Mouse (Mus musculus) cerebellum, adult 2 months (tissue): ENCODE results near the gene Clec3a. TPM values are rescaled to one million over a fixed set of nuclear protein-coding genes. Genes with fewer than 3 reads are reported as not detected.

Experiments
- DNase-seq, 2 experiments: peaks; one replicate each; pipeline ENCODE4 v3.0.0; 2021
- H3K27ac ChIP-seq: fragments of 200-500 bp; 2 replicates; pipeline ENCODE4 v1.5.1; 2012; ENCODE audit warnings: low read length, control low read depth, inconsistent platforms; ENCODE audit not compliant: insufficient read depth
- H3K27me3 ChIP-seq: fragments of 200-500 bp; 2 replicates; pipeline ENCODE4 v1.6.1; 2012; ENCODE audit warnings: inconsistent platforms, mild to moderate bottlenecking, low read length, moderate library complexity; ENCODE audit not compliant: control insufficient read depth, insufficient read depth
- H3K4me1 ChIP-seq: fragments of 200-500 bp; 2 replicates; pipeline ENCODE4 v1.6.1; 2011; ENCODE audit warnings: low read length; ENCODE audit not compliant: control insufficient read depth, insufficient read depth
- H3K4me3 ChIP-seq: fragments of 200-500 bp; replicated peaks from 2 replicates; pipeline ENCODE3; 2011; ENCODE audit warnings: mild to moderate bottlenecking, low read depth, low read length, control low read depth; ENCODE audit not compliant: insufficient read depth
- CTCF ChIP-seq: fragments of 200-500 bp; IDR thresholded peaks from 2 replicates; pipeline ENCODE4 v1.5.1; 2011; ENCODE audit warnings: low read depth, mild to moderate bottlenecking, control low read depth, low read length, moderate library complexity, borderline replicate concordance; ENCODE audit not compliant: insufficient read depth
- POLR2A ChIP-seq: fragments of 200-500 bp; IDR thresholded peaks from 2 replicates; pipeline ENCODE4 v1.6.1; 2011; ENCODE audit warnings: low read length, control low read depth, borderline replicate concordance; ENCODE audit not compliant: insufficient read depth
- WGBS: fragments of 180-500 bp; shearing (Covaris S2); methylation state at CpG from one replicate; pipeline ENCODE4 v1.1.7; 2018; 5-methylcytosine and 5-hydroxymethylcytosine counted together
- polyA plus RNA-seq: library from polyadenylated mRNA; depleted of rRNA; stranded (reverse); fragments of >200 nt; gene quantifications from 2 replicates; pipeline ENCODE4 v1.2.3, GENCODE M21; 2012; rRNA removed

Gene Clec3a
- polyA plus RNA-seq, 1 experiment, result not detected

GRCm38 (mm10) chr8:114462591-114462990 lies 44.7 kb downstream of the Clec3a start:
- no peaks in the 10 kb centered on the region for H3K27me3 ChIP-seq
- 0 out of 2 replicates have a peak, but pooled peaks cover 3% of the 10 kb centered on the region for H3K4me1 ChIP-seq
- no peak for DNase-seq
- no peak overlapping the region for H3K27ac ChIP-seq
- no peak overlapping the region for H3K4me3 ChIP-seq
- WGBS, result 91% methylated on average over 11 of the region's 11 CpGs
- no peak for TF ChIP-seq CTCF
- TF ChIP-seq POLR2A, result no peak

GRCm38 (mm10) chr8:114463305-114463704 lies 45.4 kb downstream of the Clec3a start:
- DNase-seq, result no peak
- Histone ChIP-seq H3K27me3 (no peaks in the 10 kb centered on the region), H3K4me3 (no peak overlapping the region), H3K27ac (no peak overlapping the region), H3K4me1 (0 out of 2 replicates have a peak, but pooled peaks cover 3% of the 10 kb centered on the region)
- 49% methylated on average over 10 of the region's 10 CpGs for WGBS
- TF ChIP-seq CTCF, result no peak
- no peak for TF ChIP-seq POLR2A

GRCm38 (mm10) chr8:114468526-114469207 lies 50.8 kb downstream of the Clec3a start:
- no peak overlapping the region for H3K27ac ChIP-seq
- H3K4me3 ChIP-seq, result no peak overlapping the region
- no peak for TF ChIP-seq POLR2A
- no peak for TF ChIP-seq CTCF

GRCm38 (mm10) chr8:114469208-114469590 lies 51.3 kb downstream of the Clec3a start:
- Histone ChIP-seq H3K27me3 (no peaks in the 10 kb centered on the region), H3K27ac (no peak overlapping the region), H3K4me1 (no peaks in the 10 kb centered on the region), H3K4me3 (no peak overlapping the region)
- DNase-seq, result no peak
- TF ChIP-seq POLR2A (no peak), CTCF (no peak)
- WGBS, result 91% methylated on average over 10 of the region's 10 CpGs

More at GRCm38 (mm10) chr8:114468526-114469207, 50.8 kb downstream of the Clec3a start:
- 63% methylated on average over 21 of the region's 21 CpGs for WGBS
- no peaks in the 10 kb centered on the region for H3K4me1 ChIP-seq
- no peaks in the 10 kb centered on the region for H3K27me3 ChIP-seq
- DNase-seq, result no peak

- H3K27ac ChIP-seq, result no peak overlapping the region
- WGBS, result 87% methylated on average over 11 of the region's 11 CpGs
- TF ChIP-seq CTCF (no peak), POLR2A (no peak)
Measured at GRCm38 (mm10) chr8:114473546-114473945, 55.7 kb downstream of the Clec3a start.

More at GRCm38 (mm10) chr8:114473546-114473945, 55.7 kb downstream of the Clec3a start:
- H3K27me3 ChIP-seq, result no peaks in the 10 kb centered on the region
- H3K4me3 ChIP-seq, result no peak overlapping the region
- no peak for DNase-seq
- H3K4me1 ChIP-seq, result peaks cover 5% of the 10 kb centered on the region; the same call in 1 of the 2 replicates

Other genes starting within 250 kb of the Clec3a start
- 108 and 126 TPM in 2 replicates for gene Vat1l, start 212.5 kb upstream of the Clec3a start, polyA plus RNA-seq
- gene Wwox, start 21.6 kb downstream of the Clec3a start, polyA plus RNA-seq, result 35.2 and 35.3 TPM in 2 replicates